Mouse (Mus musculus) CH12.LX (cell line): ENCODE results near the gene Akap9.

Experiments
- CTCF ChIP-seq, 2 experiments: IDR thresholded peaks in 1 of 2; conservative IDR thresholded peaks in 1 of 2; 2 replicates each; pipeline ENCODE4 v1.5.1; 2011 to 2012; ENCODE audit warnings: low read depth in 2 of 2, low read length in 2 of 2, improper control_type of control experiment in 1 of 2, inconsistent platforms in 1 of 2, mild to moderate bottlenecking in 1 of 2, moderate library complexity in 1 of 2
- EP300 ChIP-seq: IDR thresholded peaks from 2 replicates; pipeline ENCODE4 v1.6.1; 2011; ENCODE audit warnings: low read length, improper control_type of control experiment
- HCFC1 ChIP-seq: IDR thresholded peaks from 2 replicates; pipeline ENCODE4 v1.6.1; 2012; ENCODE audit warnings: low read depth, mild to moderate bottlenecking, inconsistent platforms, low read length, improper control_type of control experiment
- MXI1 ChIP-seq: IDR thresholded peaks from 2 replicates; pipeline ENCODE4 v1.6.1; 2011; ENCODE audit warnings: mild to moderate bottlenecking, low read depth, low read length, improper control_type of control experiment
- MYC ChIP-seq: IDR thresholded peaks from 2 replicates; pipeline ENCODE4 v1.6.1; 2011; ENCODE audit warnings: low read depth, mild to moderate bottlenecking, improper control_type of control experiment, low read length
- POLR2A ChIP-seq: IDR thresholded peaks from 2 replicates; pipeline ENCODE4 v1.6.1; 2011; ENCODE audit warnings: low read depth, mild to moderate bottlenecking, improper control_type of control experiment, low read length
- SMC3 ChIP-seq: IDR thresholded peaks from 2 replicates; pipeline ENCODE4 v1.6.1; 2011; ENCODE audit warnings: low read depth, low read length, improper control_type of control experiment
- ZMIZ1 ChIP-seq: IDR thresholded peaks from 2 replicates; pipeline ENCODE4 v1.6.1; 2012; ENCODE audit warnings: low read depth, mild to moderate bottlenecking, inconsistent platforms, low read length, improper control_type of control experiment

- peak in 1 of 2 experiments; percentile 45; a peak in 2 of 4 replicates for TF ChIP-seq CTCF (conservative IDR thresholded peaks at IDR 0.05 in 1 of 2, IDR thresholded peaks at IDR 0.05 in 1 of 2; ENCODE audit: low read depth in 2 of 2, low read length in 2 of 2)
- TF ChIP-seq MYC: no peak
- no peak for TF ChIP-seq EP300
- TF ChIP-seq HCFC1: no peak
- no peak for TF ChIP-seq MXI1
- TF ChIP-seq ZMIZ1: no peak
- no peak for TF ChIP-seq POLR2A
- TF ChIP-seq SMC3: peak; percentile 19; the same call in 1 of the 2 replicates
Measured at GRCm38 (mm10) chr5:3889201-3889600, 38.7 kb upstream of the Akap9 start.
